Mouse (Mus musculus) CD4-positive, CD25-positive, alpha-beta regulatory T cell (primary cell): ENCODE measurements around the gene Olfr804. TPM values are rescaled to one million over a fixed set of nuclear protein-coding genes. Genes with fewer than 3 reads are reported as not detected.

Experiments used
- polyA plus RNA-seq: library from polyadenylated mRNA; unstranded; fragments of 100-300 nt; shearing (Covaris generic); gene quantifications from one replicate; pipeline ENCODE4 v1.2.1, GENCODE M21; 2017

The Olfr804 gene
- polyA plus RNA-seq: not detected

GRCm38 (mm10) chr10:129702910-129703309, at the start of gene Olfr804:
TSS of gene Olfr804 (plus strand) at chr10:129703210.

GRCm38 (mm10) chr10:129657394-129657793, 45.6 kb upstream of the Olfr804 start, which contains the start of gene Olfr800:
TSS of gene Olfr800 (plus strand) at chr10:129657694.

GRCm38 (mm10) chr10:129673765-129674164, 29.2 kb upstream of the Olfr804 start, which contains the start of gene Olfr801:
TSS of gene Olfr801 (minus strand) at chr10:129673865.

DNA sequence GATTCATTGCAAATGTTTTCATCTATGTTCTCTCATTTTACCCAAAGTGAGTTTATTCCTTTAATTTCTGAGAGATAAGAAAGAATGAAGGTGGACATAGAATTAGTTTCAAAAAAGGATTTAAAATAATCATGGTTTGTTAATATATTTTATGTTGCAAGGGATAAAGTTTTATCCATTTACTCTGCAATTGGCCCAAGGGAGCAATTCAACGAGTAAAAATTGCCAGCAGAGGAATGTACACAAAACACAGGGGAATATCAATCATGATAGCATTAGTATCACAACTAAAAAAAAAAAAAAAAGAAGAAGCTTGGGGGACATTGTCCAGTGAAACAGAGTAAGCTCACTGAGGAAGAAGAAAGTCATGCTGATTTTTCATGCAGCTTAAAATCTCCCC, 14.9 kb upstream of the Olfr804 start, which contains the start of gene Olfr802:
TSS of gene Olfr802 (minus strand) at position 101 of the 400 bp plus-strand sequence.

DNA sequence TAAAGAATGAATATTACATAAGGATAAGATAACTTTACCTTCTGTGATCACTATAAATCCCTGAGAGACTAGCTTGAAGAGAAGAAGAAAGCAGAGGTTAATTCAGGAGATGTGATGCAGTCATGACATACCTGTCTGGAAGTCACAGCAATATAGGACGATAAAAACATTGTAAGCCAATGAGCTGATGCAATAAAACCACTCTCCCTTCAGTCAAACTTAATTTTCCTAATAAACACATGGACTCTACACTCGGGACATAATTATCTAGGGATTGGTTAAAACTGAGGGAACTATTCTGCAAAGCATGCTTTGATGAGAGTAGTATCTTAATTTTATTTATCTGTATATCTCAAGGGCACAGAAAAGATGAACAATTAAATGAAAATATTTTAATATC, 8.8 kb upstream of the Olfr804 start, which contains the start of gene Olfr803:
TSS of gene Olfr803 (minus strand) at position 101 of the 400 bp plus-strand sequence.

GRCm38 (mm10) chr10:129729275-129729674, 26.3 kb downstream of the Olfr804 start, which contains the start of gene Olfr805:
TSS of gene Olfr805 (minus strand) at chr10:129729375.

DNA sequence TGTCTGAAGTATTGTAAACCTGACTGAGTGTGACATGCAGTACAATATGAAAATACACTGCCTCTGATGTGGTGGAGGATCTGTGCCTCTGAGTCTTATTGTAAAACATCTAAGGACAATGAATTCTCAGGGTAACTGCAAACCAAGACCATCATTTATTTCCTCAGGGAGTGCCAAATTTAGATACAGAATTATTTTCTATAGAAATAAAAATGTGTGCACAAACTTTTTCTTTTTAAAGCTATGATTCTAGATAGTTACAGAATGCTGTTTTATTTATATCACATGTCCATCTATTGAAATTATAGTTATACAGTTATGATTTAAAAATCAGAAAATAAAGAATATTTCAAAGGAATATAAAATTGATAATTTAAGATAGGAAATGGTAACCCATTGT, 38.8 kb downstream of the Olfr804 start, which contains the start of gene Olfr806:
TSS of gene Olfr806 (minus strand) at position 101 of the 400 bp plus-strand sequence.

GRCm38 (mm10) chr10:129757693-129758092, 54.7 kb downstream of the Olfr804 start, which contains the start of gene Olfr807:
TSS of gene Olfr807 (minus strand) at chr10:129757793.

Other genes with a start within 250 kb of the Olfr804 start
- gene Olfr787, start 241.3 kb upstream of the Olfr804 start, polyA plus RNA-seq: 0.16 TPM
- not detected for gene Olfr788, start 232.2 kb upstream of the Olfr804 start, polyA plus RNA-seq
- not detected for gene Olfr789, start 218.5 kb upstream of the Olfr804 start, polyA plus RNA-seq
- not detected for gene Olfr790, start 204.7 kb upstream of the Olfr804 start, polyA plus RNA-seq
- gene Olfr791, start 181.4 kb upstream of the Olfr804 start, polyA plus RNA-seq: not detected
- gene Olfr792, start 164.0 kb upstream of the Olfr804 start, polyA plus RNA-seq: not detected
- gene Olfr794, start 135.6 kb upstream of the Olfr804 start, polyA plus RNA-seq: not detected
- not detected for gene Olfr796, start 90.6 kb upstream of the Olfr804 start, polyA plus RNA-seq
- 0.18 TPM for gene Olfr798, start 75.3 kb upstream of the Olfr804 start, polyA plus RNA-seq
- gene Olfr799, start 65.7 kb upstream of the Olfr804 start, polyA plus RNA-seq: not detected
- gene Olfr800, start 45.5 kb upstream of the Olfr804 start, polyA plus RNA-seq: not detected
- not detected for gene Olfr801, start 29.3 kb upstream of the Olfr804 start, polyA plus RNA-seq
- gene Olfr802, start 15.0 kb upstream of the Olfr804 start, polyA plus RNA-seq: not detected
- not detected for gene Olfr803, start 8.9 kb upstream of the Olfr804 start, polyA plus RNA-seq
- not detected for gene Olfr805, start 26.2 kb downstream of the Olfr804 start, polyA plus RNA-seq
- gene Olfr806, start 38.7 kb downstream of the Olfr804 start, polyA plus RNA-seq: not detected
- gene Olfr807, start 54.6 kb downstream of the Olfr804 start, polyA plus RNA-seq: not detected
- not detected for gene Olfr808, start 62.3 kb downstream of the Olfr804 start, polyA plus RNA-seq
- not detected for gene Olfr809, start 71.4 kb downstream of the Olfr804 start, polyA plus RNA-seq
- not detected for gene Olfr810, start 91.7 kb downstream of the Olfr804 start, polyA plus RNA-seq
- gene Olfr811, start 101.2 kb downstream of the Olfr804 start, polyA plus RNA-seq: not detected
- gene Olfr812, start 142.9 kb downstream of the Olfr804 start, polyA plus RNA-seq: not detected
- not detected for gene Olfr813, start 152.2 kb downstream of the Olfr804 start, polyA plus RNA-seq
- 0.06 TPM for gene Olfr814, start 176.6 kb downstream of the Olfr804 start, polyA plus RNA-seq
- gene Olfr815, start 202.7 kb downstream of the Olfr804 start, polyA plus RNA-seq: not detected
- 0.11 TPM for gene Olfr816, start 212.4 kb downstream of the Olfr804 start, polyA plus RNA-seq
- gene Olfr818, start 245.9 kb downstream of the Olfr804 start, polyA plus RNA-seq: not detected